Mouse (Mus musculus) midbrain, embryonic 11.5 days (tissue): Measurements from ENCODE around the gene Pdzd3. TPM values are rescaled to one million over a fixed set of nuclear protein-coding genes. Genes with fewer than 3 reads are reported as not detected.

Experiments used
- ATAC-seq: fragments of 200-750 bp; cut with Nextera tagmentation; 2 replicates; pipeline ENCODE4 v1.8.0; 2017; ENCODE audit warnings: moderate TSS enrichment, moderate library complexity; ENCODE audit not compliant: low FRiP score
- DNase-seq: peaks from one replicate; pipeline ENCODE4 v3.0.0; 2015; ENCODE audit warnings: low spot score; ENCODE audit errors: missing footprints
- H3K27ac ChIP-seq: fragments of 300-500 bp; sonication (generic); 2 replicates; pipeline ENCODE4 v1.5.1; 2014; ENCODE audit warnings: low read depth, low read length
- H3K27me3 ChIP-seq: fragments of 300-500 bp; sonication (generic); 2 replicates; pipeline ENCODE4 v1.6.1; 2014; ENCODE audit warnings: mild to moderate bottlenecking, low read length, moderate library complexity, mixed read lengths; ENCODE audit not compliant: control insufficient read depth, insufficient read depth
- H3K36me3 ChIP-seq: fragments of 300-500 bp; sonication (generic); 2 replicates; pipeline ENCODE4 v1.6.1; 2014; ENCODE audit warnings: mild to moderate bottlenecking, low read length, moderate library complexity, mixed read lengths; ENCODE audit not compliant: control insufficient read depth, insufficient read depth
- H3K4me1 ChIP-seq: fragments of 300-500 bp; sonication (generic); 2 replicates; pipeline ENCODE4 v1.6.1; 2014; ENCODE audit warnings: low read length; ENCODE audit not compliant: control insufficient read depth, insufficient read depth
- H3K4me2 ChIP-seq: fragments of 300-500 bp; sonication (generic); 2 replicates; pipeline ENCODE4 v1.6.1; 2014; ENCODE audit warnings: mild to moderate bottlenecking, moderate library complexity
- H3K4me3 ChIP-seq: fragments of 300-500 bp; sonication (generic); 2 replicates; pipeline ENCODE4 v1.5.1; 2014; ENCODE audit warnings: low read depth, low read length
- H3K9ac ChIP-seq: fragments of 300-500 bp; sonication (generic); 2 replicates; pipeline ENCODE4 v1.6.1; 2014; ENCODE audit warnings: low read length
- H3K9me3 ChIP-seq: fragments of 300-500 bp; sonication (generic); 2 replicates; pipeline ENCODE4 v1.6.1; 2016; ENCODE audit warnings: low read length; ENCODE audit not compliant: control insufficient read depth
- WGBS: fragments of 180-500 bp; shearing (Covaris S2); extraction: QIAGEN DNeasy Blood & Tissue Kit; methylation state at CpG from one replicate; pipeline ENCODE4 v1.1.7; 2014; 5-methylcytosine and 5-hydroxymethylcytosine counted together
- polyA plus RNA-seq: library from polyadenylated mRNA; unstranded; fragments of >200 nt; fragmentation: Nextera tagmentation; extraction: Ambion mirVana; gene quantifications from 2 replicates; pipeline ENCODE4 v1.2.1, GENCODE M21; 2014

Pdzd3 gene
- polyA plus RNA-seq, 1 experiment from 2014 or later, result 0.23 TPM

DNA sequence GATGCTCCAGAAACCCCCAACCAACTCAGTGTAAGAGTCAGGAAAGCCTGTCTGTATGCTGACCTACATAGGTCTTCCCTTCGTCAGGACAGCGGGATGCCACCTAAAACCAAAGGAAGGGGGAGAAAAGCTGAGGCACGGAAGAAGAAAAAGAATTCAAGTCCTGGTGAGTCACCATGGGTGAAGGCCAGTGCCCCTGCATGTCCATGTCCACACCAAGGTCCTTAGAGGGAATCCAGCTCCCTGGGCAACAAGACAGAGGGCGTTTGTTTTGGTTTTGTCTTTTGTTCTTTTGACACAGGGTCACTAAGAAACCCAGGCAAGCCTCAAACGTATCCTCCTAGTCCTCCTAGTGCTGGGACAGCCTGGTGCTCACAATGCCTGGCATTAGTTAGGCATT is 10.4 kb downstream of the Pdzd3 start:
- H3K4me3 ChIP-seq, result no peak overlapping the region
- no peaks in the 10 kb centered on the region for H3K9me3 ChIP-seq
- H3K27ac ChIP-seq, result no peak overlapping the region
- WGBS, result 46% methylated on average over 5 of the region's 5 CpGs
- H3K36me3 ChIP-seq, result no peaks in the 10 kb centered on the region
- H3K4me1 ChIP-seq, result no peaks in the 10 kb centered on the region
- H3K27me3 ChIP-seq, result no peaks in the 10 kb centered on the region
- H3K9ac ChIP-seq, result no peak overlapping the region
- H3K4me2 ChIP-seq, result no peak overlapping the region
- DNase-seq (no peak), ATAC-seq (no peak)

DNA sequence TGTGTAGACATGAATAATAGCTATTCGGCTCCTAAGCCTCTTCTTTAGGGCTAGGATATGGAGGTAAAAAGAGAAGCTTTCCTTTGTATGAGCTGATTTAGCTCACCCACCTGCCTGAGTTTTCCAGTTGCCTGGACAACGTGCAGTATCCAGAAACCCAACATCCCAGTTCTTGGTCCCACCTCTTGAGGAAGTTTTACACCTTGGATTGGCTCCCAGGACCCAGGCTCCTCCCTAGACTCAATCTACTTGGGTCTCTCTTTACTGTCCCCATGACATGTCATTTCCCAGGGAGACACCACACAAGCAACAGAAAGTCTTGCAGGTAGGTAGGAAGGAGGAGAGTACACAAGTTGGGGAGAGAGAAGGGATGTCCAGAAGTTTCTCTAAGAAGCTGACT is 10.9 kb downstream of the Pdzd3 start, which contains the start of gene Ccdc153:
Gene Ccdc153 (plus strand): TSS at position 278 of the 400 bp plus-strand sequence.
- 55% methylated on average over 2 of the region's 2 CpGs for WGBS
- Histone ChIP-seq H3K9me3 (no peaks in the 10 kb centered on the region), H3K4me2 (no peak within 1 kb of the TSS), H3K4me3 (no peak within 1 kb of the TSS), H3K27ac (no peak within 1 kb of the TSS), H3K9ac (no peak within 1 kb of the TSS), H3K4me1 (no peaks in the 10 kb centered on the region), H3K27me3 (no peaks in the 10 kb centered on the region), H3K36me3 (no peaks in the 10 kb centered on the region)
- ATAC-seq (no peak), DNase-seq (no peak)

DNA sequence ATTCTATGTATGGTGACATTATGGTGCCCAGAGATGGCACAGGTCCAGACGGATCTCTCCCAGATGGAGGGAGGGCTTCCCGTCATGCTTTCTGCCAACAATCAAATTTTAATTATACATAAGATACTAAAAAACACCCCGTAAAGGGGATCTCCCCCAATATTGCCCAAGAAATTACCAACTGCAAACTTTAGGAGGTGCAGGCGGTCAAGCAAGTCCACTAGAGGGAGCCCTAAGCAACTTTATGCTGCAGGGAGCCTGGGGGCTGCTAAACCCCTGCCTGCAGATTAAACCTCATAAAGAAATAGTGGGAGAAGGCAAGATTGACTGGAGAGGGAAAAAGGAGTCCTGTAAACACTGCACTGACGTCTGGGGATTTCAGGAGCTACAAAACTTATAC is 11.8 kb downstream of the Pdzd3 start:
- Histone ChIP-seq H3K27ac (no peak overlapping the region), H3K4me3 (no peak overlapping the region), H3K9ac (no peak overlapping the region), H3K27me3 (no peaks in the 10 kb centered on the region), H3K9me3 (no peaks in the 10 kb centered on the region), H3K4me2 (no peak overlapping the region), H3K4me1 (no peaks in the 10 kb centered on the region), H3K36me3 (no peaks in the 10 kb centered on the region)
- WGBS, result 9% methylated on average over 5 of the region's 5 CpGs
- ATAC-seq, result no peak
- peak; percentile 92 for DNase-seq

DNA sequence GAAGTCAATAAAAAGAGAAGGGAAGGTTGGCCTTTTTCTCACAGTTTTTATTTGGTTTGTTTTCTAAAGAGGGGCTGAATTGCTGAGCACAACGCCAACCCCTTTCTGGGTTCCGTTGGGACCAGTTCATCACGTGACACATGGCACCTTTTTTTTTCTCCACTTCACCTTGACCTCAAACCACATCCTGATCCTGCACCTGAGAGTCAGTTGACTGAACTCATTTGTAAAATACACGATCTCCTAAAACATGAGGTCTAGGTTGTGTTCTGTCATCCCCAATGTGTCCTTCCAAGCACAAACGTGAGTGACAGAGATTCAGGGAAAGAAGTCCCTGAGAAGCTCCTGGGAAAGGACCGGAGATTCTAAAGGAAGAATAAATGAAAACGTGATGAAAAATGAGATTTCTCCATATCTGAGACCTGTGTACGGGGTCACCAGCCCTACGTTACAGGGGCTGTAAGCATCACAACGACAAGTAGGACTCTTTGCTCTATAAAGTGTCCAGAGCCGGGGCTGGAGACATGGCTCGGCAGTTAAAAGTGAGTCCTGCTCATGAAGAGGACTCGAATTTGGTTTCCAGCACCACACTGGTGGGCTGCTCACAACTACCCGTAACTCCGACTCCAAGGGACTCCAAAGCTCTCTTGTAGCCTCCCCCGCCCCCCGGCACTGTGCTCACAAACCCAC is 12.6 kb downstream of the Pdzd3 start:
- Histone ChIP-seq H3K36me3 (no peaks in the 10 kb centered on the region), H3K4me3 (no peak overlapping the region), H3K27me3 (no peaks in the 10 kb centered on the region), H3K27ac (no peak overlapping the region), H3K9me3 (no peaks in the 10 kb centered on the region), H3K4me1 (no peaks in the 10 kb centered on the region), H3K9ac (no peak overlapping the region), H3K4me2 (no peak overlapping the region)
- WGBS, result 78% methylated on average over 17 of the region's 17 CpGs
- ATAC-seq (no peak), DNase-seq (no peak)

DNA sequence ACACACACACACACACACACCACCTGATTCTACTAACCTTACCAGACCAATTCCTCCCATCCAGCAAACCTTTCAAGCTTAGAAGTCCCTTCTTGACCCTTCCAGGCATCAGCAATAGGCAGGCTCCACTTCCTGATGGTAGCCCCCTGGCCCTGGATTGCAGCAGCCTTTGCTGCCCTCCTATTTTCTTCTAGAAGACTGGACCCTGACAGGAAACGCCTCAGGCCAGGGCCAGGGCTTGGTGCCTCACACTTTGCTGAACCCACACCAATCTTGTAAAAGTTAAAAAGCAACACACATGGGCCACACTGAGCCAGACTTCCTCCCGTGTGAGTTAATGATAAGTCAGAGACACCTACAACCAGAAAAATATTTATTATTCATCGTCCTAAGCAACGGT is 14.1 kb downstream of the Pdzd3 start:
- H3K9me3 ChIP-seq, result no peaks in the 10 kb centered on the region
- DNase-seq (no peak), ATAC-seq (no peak)
- H3K27ac ChIP-seq, result no peak overlapping the region
- H3K27me3 ChIP-seq, result no peaks in the 10 kb centered on the region
- no peak overlapping the region for H3K4me2 ChIP-seq
- H3K4me1 ChIP-seq, result peaks cover 5% of the 10 kb centered on the region
- H3K9ac ChIP-seq, result no peak overlapping the region
- 85% methylated on average over 4 of the region's 4 CpGs for WGBS
- H3K36me3 ChIP-seq, result no peaks in the 10 kb centered on the region
- H3K4me3 ChIP-seq, result no peak overlapping the region

GRCm38 (mm10) chr9:44236601-44237000 is 14.7 kb downstream of the Pdzd3 start:
- 65% methylated on average over 4 of the region's 4 CpGs for WGBS
- H3K4me3 ChIP-seq, result no peak overlapping the region
- H3K27me3 ChIP-seq, result no peaks in the 10 kb centered on the region

GRCm38 (mm10) chr9:44234479-44235427 is 16.5 kb downstream of the Pdzd3 start:
- Histone ChIP-seq H3K9ac (0 out of 2 replicates have a peak overlapping the region, but pooled peaks have one; percentile 34), H3K4me2 (peak overlapping the region; percentile 32; the same call in 1 of the 2 replicates), H3K27ac (no peak overlapping the region), H3K36me3 (no peaks in the 10 kb centered on the region), H3K9me3 (no peaks in the 10 kb centered on the region), H3K27me3 (no peaks in the 10 kb centered on the region), H3K4me1 (peaks cover 11% of the 10 kb centered on the region), H3K4me3 (peak overlapping the region; percentile 93)
- DNase-seq (peak; percentile 93), ATAC-seq (peak; percentile 33; the same call in 1 of the 2 replicates)
- WGBS, result 26% methylated on average over 19 of the region's 19 CpGs

More at GRCm38 (mm10) chr9:44236601-44237000, 14.7 kb downstream of the Pdzd3 start:
- no peak overlapping the region for H3K4me2 ChIP-seq
- H3K4me1 ChIP-seq, result peaks cover 11% of the 10 kb centered on the region
- no peak overlapping the region for H3K27ac ChIP-seq
- DNase-seq (no peak), ATAC-seq (no peak)
- H3K9ac ChIP-seq, result no peak overlapping the region
- H3K9me3 ChIP-seq, result no peaks in the 10 kb centered on the region
- H3K36me3 ChIP-seq, result no peaks in the 10 kb centered on the region

- Histone ChIP-seq H3K4me2 (peak within 1 kb of the TSS; percentile 83), H3K9ac (peak within 1 kb of the TSS; percentile 92), H3K36me3 (no peaks in the 10 kb centered on the region), H3K27me3 (no peaks in the 10 kb centered on the region), H3K9me3 (no peaks in the 10 kb centered on the region), H3K27ac (peak within 1 kb of the TSS; percentile 87), H3K4me1 (peaks cover 11% of the 10 kb centered on the region), H3K4me3 (peak within 1 kb of the TSS; percentile 93)
- DNase-seq (peak; percentile 100), ATAC-seq (peak; percentile 94)
- WGBS, result under 1% methylated on average over 75 of the region's 76 CpGs
Measured at GRCm38 (mm10) chr9:44233802-44234478, 17.3 kb downstream of the Pdzd3 start, which contains the start of gene Cbl. Gene Cbl, minus strand, starts transcription at chr9:44234049.
